Mouse (Mus musculus) embryonic facial prominence, embryonic 14.5 days (tissue): ENCODE measurements around the gene Ppil4. TPM values are rescaled to one million over a fixed set of nuclear protein-coding genes. Genes with fewer than 3 reads are reported as not detected.
A peak's percentile ranks its signal among the peaks of the same experiment; 100 is the strongest.

Experiments
- ATAC-seq: fragments of 200-750 bp; cut with Nextera tagmentation; 2 replicates; pipeline ENCODE4 v1.8.0; 2017; ENCODE audit warnings: low read depth, moderate number of reproducible peaks, moderate TSS enrichment
- DNase-seq: peaks from one replicate; pipeline ENCODE4 v3.0.0-alpha.2; 2015; ENCODE audit warnings: low spot score
- H3K27ac ChIP-seq: fragments of 300-500 bp; sonication (generic); replicated peaks from 2 replicates; pipeline ENCODE4 v1.5.1; 2014; ENCODE audit warnings: low read depth, mild to moderate bottlenecking, low read length, moderate library complexity
- H3K27me3 ChIP-seq: fragments of 300-500 bp; sonication (generic); replicated peaks from 2 replicates; pipeline ENCODE4 v1.6.1; 2014; ENCODE audit warnings: low read length; ENCODE audit not compliant: control insufficient read depth, insufficient read depth
- H3K36me3 ChIP-seq: fragments of 300-500 bp; sonication (generic); 2 replicates; pipeline ENCODE4 v1.6.1; 2014; ENCODE audit warnings: low read length, mixed read lengths; ENCODE audit not compliant: control insufficient read depth, insufficient read depth
- H3K4me1 ChIP-seq: fragments of 300-500 bp; sonication (generic); 2 replicates; pipeline ENCODE4 v1.6.1; 2014; ENCODE audit warnings: antibody characterized with exemption, low read length; ENCODE audit not compliant: control insufficient read depth, insufficient read depth
- H3K4me2 ChIP-seq: fragments of 300-500 bp; sonication (generic); 2 replicates; pipeline ENCODE4 v1.6.1; 2014; ENCODE audit warnings: low read depth, mild to moderate bottlenecking, low read length, moderate library complexity, mixed read lengths
- H3K4me3 ChIP-seq: fragments of 300-500 bp; sonication (generic); 2 replicates; pipeline ENCODE4 v1.5.1; 2014; ENCODE audit warnings: low read depth, mild to moderate bottlenecking, low read length
- H3K9ac ChIP-seq: fragments of 300-500 bp; sonication (generic); 2 replicates; pipeline ENCODE4 v1.6.1; 2014; ENCODE audit warnings: low read depth, mild to moderate bottlenecking, low read length, moderate library complexity, mixed read lengths
- H3K9me3 ChIP-seq: fragments of 300-500 bp; sonication (generic); 2 replicates; pipeline ENCODE4 v1.6.1; 2016; ENCODE audit warnings: low read length; ENCODE audit not compliant: control insufficient read depth
- WGBS: fragments of 180-500 bp; shearing (Covaris S2); extraction: QIAGEN DNeasy Blood & Tissue Kit; methylation state at CpG from one replicate; pipeline ENCODE4 v1.1.7; 2014; 5-methylcytosine and 5-hydroxymethylcytosine counted together
- polyA plus RNA-seq: library from polyadenylated mRNA; unstranded; fragments of >200 nt; fragmentation: Nextera tagmentation; extraction: Ambion mirVana; gene quantifications from 2 replicates; pipeline ENCODE4 v1.2.1, GENCODE M21; 2014

The Ppil4 gene
- polyA plus RNA-seq, 1 experiment from 2014 or later = 32.8 TPM

DNA sequence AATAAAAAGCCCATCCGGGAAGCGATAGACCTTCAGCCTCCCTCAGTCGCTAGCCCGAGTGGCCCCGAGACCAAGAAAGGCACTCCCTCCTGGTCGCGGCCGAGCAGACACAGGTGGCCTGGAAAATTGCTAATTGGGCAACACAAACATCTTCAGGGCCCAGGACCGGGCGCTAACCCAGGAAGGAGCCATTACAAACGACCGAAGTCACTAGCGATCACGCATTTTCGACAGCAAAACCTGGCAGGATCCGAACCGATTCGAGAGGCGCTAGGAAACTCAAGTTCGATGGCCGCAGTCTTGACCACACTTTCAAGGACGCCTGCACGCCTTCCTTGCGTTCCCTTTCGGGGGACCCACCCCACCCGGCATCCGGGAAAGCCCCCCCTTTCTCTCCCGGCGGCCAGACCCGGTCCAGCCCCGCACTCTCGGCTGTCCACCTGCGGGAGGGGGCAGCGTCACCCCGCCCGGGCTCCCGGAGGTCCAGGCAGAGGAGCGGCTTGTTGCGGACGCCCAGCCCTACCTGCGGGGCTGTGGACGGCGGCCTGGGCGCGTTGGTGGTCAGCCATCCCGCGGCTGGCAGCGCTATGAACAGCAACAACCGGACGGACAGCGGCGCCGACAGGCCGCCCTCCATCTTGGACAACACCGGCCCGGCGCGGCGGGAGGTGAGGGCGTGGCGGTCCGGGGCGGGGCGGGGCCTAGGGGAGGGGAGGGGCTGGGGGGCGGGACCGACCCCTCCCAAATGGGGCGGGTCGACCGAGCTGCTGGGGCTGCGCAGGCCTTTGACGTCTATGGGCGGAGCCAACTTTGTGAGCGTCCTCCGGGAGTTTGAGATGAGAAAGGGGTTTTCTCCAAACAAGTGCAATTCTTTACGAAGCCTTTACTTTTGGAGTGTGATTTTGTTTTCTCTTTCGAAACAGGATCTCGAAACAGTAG lies 12.2 kb upstream of the Ppil4 start:
- H3K27ac ChIP-seq = peak overlapping the region; percentile 67; the same call in 1 of the 2 replicates
- peak overlapping the region; percentile 83 for H3K9ac ChIP-seq
- DNase-seq = peak; percentile 96
- no peaks in the 10 kb centered on the region for H3K27me3 ChIP-seq
- H3K4me3 ChIP-seq = peak overlapping the region; percentile 96
- H3K4me1 ChIP-seq = peaks cover 6% of the 10 kb centered on the region; the same call in 1 of the 2 replicates
- H3K9me3 ChIP-seq = no peaks in the 10 kb centered on the region
- H3K4me2 ChIP-seq = peak overlapping the region; percentile 80
- 0% methylated on average over 40 of the region's 77 CpGs for whole genome bisulfite sequencing
- H3K36me3 ChIP-seq = peaks cover 26% of the 10 kb centered on the region
- ATAC-seq = peak; percentile 94

- ATAC-seq = no peak
- WGBS = 65% methylated on average over 3 of the region's 3 CpGs
- H3K4me3 ChIP-seq = peak overlapping the region; percentile 96
Observed at GRCm38 (mm10) chr10:7781214-7781613, 11.5 kb upstream of the Ppil4 start.

DNA sequence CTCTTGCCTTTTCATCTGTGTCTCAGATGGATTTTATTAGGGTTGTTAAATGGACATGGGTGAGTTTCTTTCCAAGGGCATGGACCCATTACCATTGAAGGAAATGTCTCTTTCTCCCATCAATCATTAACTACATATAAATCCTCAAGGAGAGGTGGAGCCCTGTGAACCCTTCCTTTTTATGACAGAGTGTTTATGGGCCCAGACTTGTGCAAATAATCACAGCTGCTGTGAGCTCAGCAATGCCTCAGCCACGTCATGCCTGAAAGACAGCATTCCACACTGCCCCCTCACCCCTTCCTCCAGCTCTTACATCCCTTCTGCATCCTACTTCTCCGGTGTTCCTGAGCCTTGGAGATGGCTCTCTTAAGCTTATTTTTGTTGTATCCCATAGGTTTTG lies 5.4 kb upstream of the Ppil4 start:
- peaks cover 23% of the 10 kb centered on the region for H3K36me3 ChIP-seq
- no peaks in the 10 kb centered on the region for H3K27me3 ChIP-seq
- DNase-seq = no peak
- no peak overlapping the region for H3K4me3 ChIP-seq
- 55% methylated on average over 2 of the region's 2 CpGs for WGBS
- no peak overlapping the region for H3K4me2 ChIP-seq
- no peaks in the 10 kb centered on the region for H3K9me3 ChIP-seq
- ATAC-seq = no peak
- no peak overlapping the region for H3K9ac ChIP-seq
- H3K4me1 ChIP-seq = peaks cover 5% of the 10 kb centered on the region
- H3K27ac ChIP-seq = no peak overlapping the region

More at GRCm38 (mm10) chr10:7781214-7781613, 11.5 kb upstream of the Ppil4 start:
- 0 out of 2 replicates have a peak overlapping the region, but pooled peaks have one; percentile 28 for H3K27ac ChIP-seq
- H3K4me2 ChIP-seq = peak overlapping the region; percentile 80
- peaks cover 6% of the 10 kb centered on the region; the same call in 1 of the 2 replicates for H3K4me1 ChIP-seq
- no peak for DNase-seq
- H3K9ac ChIP-seq = peak overlapping the region; percentile 83
- H3K27me3 ChIP-seq = no peaks in the 10 kb centered on the region
- H3K36me3 ChIP-seq = peaks cover 19% of the 10 kb centered on the region; the same call in 1 of the 2 replicates
- H3K9me3 ChIP-seq = no peaks in the 10 kb centered on the region

DNA sequence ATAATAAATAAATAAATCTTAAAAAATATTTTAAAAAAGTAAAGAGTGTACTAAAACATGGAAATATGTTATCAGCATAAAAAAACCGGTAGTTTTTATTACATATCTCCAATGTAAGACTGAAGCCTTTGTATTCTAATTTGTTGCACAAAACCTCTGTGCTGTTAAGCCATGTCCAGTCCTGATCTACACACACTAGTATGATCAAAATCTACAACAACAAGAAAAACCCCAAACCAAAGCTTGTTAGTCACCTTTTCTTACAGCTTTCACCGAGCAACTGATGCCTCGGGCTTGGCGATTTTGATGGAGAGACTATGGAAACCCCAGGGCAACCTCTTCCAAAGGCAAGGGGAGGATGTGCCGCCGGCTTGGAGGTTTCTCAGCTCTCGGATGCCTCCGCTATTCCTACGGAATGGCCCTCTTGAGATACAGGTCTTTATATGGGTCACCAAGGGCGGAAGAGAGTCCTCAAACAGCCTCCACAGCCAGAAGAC lies 389 bp upstream of the Ppil4 start:
- WGBS = under 1% methylated on average over 10 of the region's 10 CpGs
- peak overlapping the region; percentile 97 for H3K4me3 ChIP-seq
- DNase-seq (no peak), ATAC-seq (peak; percentile 38; the same call in 1 of the 2 replicates)
- H3K27me3 ChIP-seq = no peaks in the 10 kb centered on the region
- peak overlapping the region; percentile 64 for H3K4me2 ChIP-seq
- peaks cover 11% of the 10 kb centered on the region for H3K4me1 ChIP-seq
- no peaks in the 10 kb centered on the region for H3K9me3 ChIP-seq
- peak overlapping the region; percentile 84 for H3K9ac ChIP-seq
- peak overlapping the region; percentile 34; the same call in 1 of the 2 replicates for H3K27ac ChIP-seq
- peaks cover 36% of the 10 kb centered on the region for H3K36me3 ChIP-seq

GRCm38 (mm10) chr10:7801258-7801657 lies 8.6 kb downstream of the Ppil4 start:
- no peak for ATAC-seq
- peaks cover 94% of the 10 kb centered on the region for H3K36me3 ChIP-seq
- no peak overlapping the region for H3K27ac ChIP-seq
- no peak overlapping the region for H3K4me2 ChIP-seq
- H3K9me3 ChIP-seq = no peaks in the 10 kb centered on the region
- no peak overlapping the region for H3K4me3 ChIP-seq
- H3K9ac ChIP-seq = no peak overlapping the region
- no peaks in the 10 kb centered on the region for H3K27me3 ChIP-seq
- H3K4me1 ChIP-seq = no peaks in the 10 kb centered on the region
- DNase-seq = no peak
- WGBS = 90% methylated on average over 3 of the region's 3 CpGs

DNA sequence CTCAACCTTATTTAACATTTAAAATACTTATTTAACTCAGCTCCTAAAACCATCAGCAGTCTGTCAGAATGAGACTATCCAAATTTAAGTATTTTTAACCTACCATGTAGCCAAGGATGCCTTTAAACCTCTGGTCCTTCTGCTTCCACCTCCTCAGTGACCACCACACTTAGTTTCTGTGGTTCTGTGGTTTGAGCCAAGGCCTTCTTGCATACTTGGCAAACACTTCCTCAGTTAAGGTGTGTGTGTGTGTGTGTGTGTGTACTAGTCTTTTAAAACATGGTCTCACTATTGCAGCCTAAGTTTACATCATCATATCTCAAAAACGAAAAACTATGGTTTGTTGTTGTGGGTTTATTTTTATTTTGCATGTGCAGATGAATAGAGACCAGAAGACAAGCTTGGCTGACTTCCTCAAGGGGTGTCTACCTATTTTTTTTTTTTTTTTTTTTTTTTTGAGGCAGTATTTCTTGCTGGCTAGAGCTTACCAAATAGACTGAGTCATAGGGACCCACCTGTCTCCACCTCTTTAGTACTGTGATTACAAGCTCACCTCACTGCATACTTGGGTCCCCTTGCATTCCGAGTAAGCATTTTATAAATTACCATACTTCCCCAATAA lies 9.9 kb downstream of the Ppil4 start:
- Histone ChIP-seq H3K4me3 (no peak overlapping the region), H3K9me3 (no peaks in the 10 kb centered on the region), H3K4me1 (no peaks in the 10 kb centered on the region), H3K36me3 (peaks cover 89% of the 10 kb centered on the region), H3K4me2 (no peak overlapping the region), H3K27me3 (no peaks in the 10 kb centered on the region), H3K9ac (no peak overlapping the region), H3K27ac (no peak overlapping the region)
- DNase-seq = no peak
- WGBS = 86% methylated on average over 2 of the region's 2 CpGs
- ATAC-seq = no peak

DNA sequence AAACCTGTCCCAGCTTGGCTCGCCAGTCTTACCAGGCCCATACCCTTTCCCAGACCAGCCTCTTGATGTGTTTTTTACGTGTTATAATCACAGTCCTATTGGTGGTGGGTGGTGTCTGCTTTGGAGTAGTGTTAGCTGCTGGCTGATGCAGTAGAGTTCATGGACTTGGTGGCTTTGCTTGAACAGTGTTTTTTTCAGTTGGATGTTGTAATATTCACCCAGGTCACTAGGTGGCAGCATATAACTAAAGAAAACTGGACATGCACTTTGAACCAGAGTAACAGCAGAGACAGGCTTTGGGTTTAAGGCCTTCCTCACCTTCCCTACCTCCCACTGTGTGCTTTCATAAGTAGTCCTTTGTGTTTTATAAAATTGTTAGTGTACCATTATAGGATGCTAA lies 17.2 kb downstream of the Ppil4 start:
- DNase-seq (peak; percentile 53), ATAC-seq (no peak)
- Histone ChIP-seq H3K36me3 (peaks cover 76% of the 10 kb centered on the region), H3K4me2 (no peak overlapping the region), H3K27ac (no peak overlapping the region), H3K9ac (no peak overlapping the region), H3K4me3 (no peak overlapping the region), H3K4me1 (no peaks in the 10 kb centered on the region), H3K9me3 (no peaks in the 10 kb centered on the region), H3K27me3 (no peaks in the 10 kb centered on the region)
- 37% methylated on average over 2 of the region's 2 CpGs for WGBS

DNA sequence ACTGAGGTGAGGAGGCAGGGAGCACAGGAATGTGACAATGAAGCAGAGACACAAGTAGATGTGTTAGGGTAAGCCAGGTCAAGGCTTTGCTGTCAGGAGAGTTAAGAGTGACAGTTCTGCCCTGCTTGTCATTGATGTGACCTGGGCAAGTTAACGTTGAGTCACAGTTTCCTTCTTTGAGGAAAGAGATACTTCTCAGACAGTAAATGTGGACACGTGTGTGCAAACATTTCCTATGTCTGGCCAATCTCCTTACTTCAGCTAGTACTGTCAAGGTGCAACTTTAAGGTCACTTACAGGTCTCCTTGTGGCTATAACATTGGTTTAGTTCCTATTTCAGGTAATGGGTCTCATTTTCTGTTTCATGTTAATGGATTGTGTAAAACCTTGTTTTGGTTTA lies 23.8 kb downstream of the Ppil4 start:
- 88% methylated on average over 2 of the region's 2 CpGs for WGBS
- no peak overlapping the region for H3K4me3 ChIP-seq
- H3K27me3 ChIP-seq = no peaks in the 10 kb centered on the region
- no peaks in the 10 kb centered on the region for H3K4me1 ChIP-seq
- H3K27ac ChIP-seq = no peak overlapping the region
- ATAC-seq = no peak
- no peak for DNase-seq
- H3K36me3 ChIP-seq = peaks cover 62% of the 10 kb centered on the region
- no peaks in the 10 kb centered on the region for H3K9me3 ChIP-seq
- H3K4me2 ChIP-seq = no peak overlapping the region
- no peak overlapping the region for H3K9ac ChIP-seq
